Mouse (Mus musculus) adrenal gland, adult (tissue): ENCODE measurements around the gene Vmn1r69.

Experiments
- DNase-seq, 2 experiments: peaks; one replicate each; pipeline ENCODE4 v3.0.0; 2022 to 2023; ENCODE audit warnings: low spot score in 1 of 2; ENCODE audit not compliant: inconsistent age in 2 of 2

The Vmn1r69 gene

GRCm38 (mm10) chr7:10613559-10613958, at the start of gene Vmn1r69:
Gene Vmn1r69, minus strand, starts transcription at chr7:10613659.
- no peak for DNase-seq

GRCm38 (mm10) chr7:10631232-10631631, 17.8 kb upstream of the Vmn1r69 start, which contains the start of gene Vmn1r70:
Gene Vmn1r70, plus strand, starts transcription at chr7:10631532.
- DNase-seq: no peak

GRCm38 (mm10) chr7:10558385-10558784, 55.1 kb downstream of the Vmn1r69 start, which contains the start of gene Vmn1r68:
Gene Vmn1r68, minus strand, starts transcription at chr7:10558485.
- no peak for DNase-seq
